Mouse (Mus musculus) heart, embryonic 11.5 days (tissue): ENCODE results near the gene Plekhj1. TPM values are rescaled to one million over a fixed set of nuclear protein-coding genes. Genes with fewer than 3 reads are reported as not detected.

Experiments
- ATAC-seq: fragments of 200-750 bp; cut with Nextera tagmentation; replicated peaks from 2 replicates; pipeline ENCODE4 v1.8.0; 2017; ENCODE audit warnings: moderate library complexity; ENCODE audit not compliant: insufficient number of reproducible peaks, low FRiP score, low TSS enrichment
- H3K27ac ChIP-seq: fragments of 300-500 bp; sonication (generic); 2 replicates; pipeline ENCODE4 v1.5.1; 2014; ENCODE audit warnings: mild to moderate bottlenecking, low read depth, low read length
- H3K27me3 ChIP-seq: fragments of 300-500 bp; sonication (generic); 2 replicates; pipeline ENCODE4 v1.6.1; 2014; ENCODE audit warnings: mild to moderate bottlenecking, low read length, mixed read lengths; ENCODE audit not compliant: control insufficient read depth, insufficient read depth
- H3K36me3 ChIP-seq: fragments of 300-500 bp; sonication (generic); 2 replicates; pipeline ENCODE4 v1.6.1; 2014; ENCODE audit warnings: mild to moderate bottlenecking, low read length, moderate library complexity, mixed read lengths; ENCODE audit not compliant: control insufficient read depth, insufficient read depth
- H3K4me1 ChIP-seq: fragments of 300-500 bp; sonication (generic); 2 replicates; pipeline ENCODE4 v1.6.1; 2014; ENCODE audit warnings: low read length; ENCODE audit not compliant: control insufficient read depth, insufficient read depth
- H3K4me2 ChIP-seq: fragments of 300-500 bp; sonication (generic); 2 replicates; pipeline ENCODE4 v1.6.1; 2014; ENCODE audit warnings: mild to moderate bottlenecking, moderate library complexity
- H3K4me3 ChIP-seq: fragments of 300-500 bp; sonication (generic); 2 replicates; pipeline ENCODE4 v1.5.1; 2014; ENCODE audit warnings: low read depth, low read length
- H3K9ac ChIP-seq: fragments of 300-500 bp; sonication (generic); 2 replicates; pipeline ENCODE4 v1.6.1; 2014; ENCODE audit warnings: mild to moderate bottlenecking, low read depth, low read length, moderate library complexity
- H3K9me3 ChIP-seq: fragments of 300-500 bp; sonication (generic); replicated peaks from 2 replicates; pipeline ENCODE4 v1.6.1; 2016; ENCODE audit warnings: low read length; ENCODE audit not compliant: control insufficient read depth
- WGBS: fragments of 180-500 bp; shearing (Covaris S2); extraction: QIAGEN DNeasy Blood & Tissue Kit; methylation state at CpG from one replicate; pipeline ENCODE4 v1.1.7; 2014; ENCODE audit not compliant: insufficient replicate concordance; 5-methylcytosine and 5-hydroxymethylcytosine counted together
- polyA plus RNA-seq: library from polyadenylated mRNA; unstranded; fragments of >200 nt; fragmentation: Nextera tagmentation; extraction: Ambion mirVana; gene quantifications from 2 replicates; pipeline ENCODE4 v1.2.1, GENCODE M21; 2014

The Plekhj1 gene
- polyA plus RNA-seq, 1 experiment from 2014 or later, result 97.7 TPM

GRCm38 (mm10) chr10:80810084-80810483, 11.7 kb upstream of the Plekhj1 start:
- WGBS, result 1% methylated on average over 18 of the region's 20 CpGs
- H3K27me3 ChIP-seq, result peaks cover 11% of the 10 kb centered on the region
- H3K4me2 ChIP-seq, result peak overlapping the region; percentile 60
- H3K36me3 ChIP-seq, result no peaks in the 10 kb centered on the region
- ATAC-seq, result no peak
- peak overlapping the region; percentile 27 for H3K4me3 ChIP-seq
- peaks cover 45% of the 10 kb centered on the region for H3K4me1 ChIP-seq
- peak overlapping the region; percentile 50; the same call in 1 of the 2 replicates for H3K9ac ChIP-seq
- 0 out of 2 replicates have a peak overlapping the region, but pooled peaks have one; percentile 50 for H3K27ac ChIP-seq
- no peaks in the 10 kb centered on the region for H3K9me3 ChIP-seq

GRCm38 (mm10) chr10:80808985-80809632, 10.7 kb upstream of the Plekhj1 start:
- H3K9me3 ChIP-seq, result no peaks in the 10 kb centered on the region
- H3K4me3 ChIP-seq, result peak overlapping the region; percentile 48
- peak overlapping the region; percentile 64 for H3K27ac ChIP-seq
- H3K4me2 ChIP-seq, result peak overlapping the region; percentile 96
- peaks cover 51% of the 10 kb centered on the region for H3K4me1 ChIP-seq
- no peak for ATAC-seq
- 8% methylated on average over 18 of the region's 18 CpGs for WGBS
- peak overlapping the region; percentile 63 for H3K9ac ChIP-seq
- H3K36me3 ChIP-seq, result peaks cover 3% of the 10 kb centered on the region; the same call in 1 of the 2 replicates
- peaks cover 11% of the 10 kb centered on the region for H3K27me3 ChIP-seq

GRCm38 (mm10) chr10:80808099-80808984, 9.9 kb upstream of the Plekhj1 start:
- Histone ChIP-seq H3K27ac (peak overlapping the region; percentile 64), H3K9ac (peak overlapping the region; percentile 63), H3K9me3 (no peaks in the 10 kb centered on the region), H3K4me3 (peak overlapping the region; percentile 48), H3K36me3 (peaks cover 10% of the 10 kb centered on the region), H3K27me3 (peaks cover 11% of the 10 kb centered on the region), H3K4me1 (peaks cover 51% of the 10 kb centered on the region), H3K4me2 (peak overlapping the region; percentile 96)
- ATAC-seq, result no peak
- WGBS, result 17% methylated on average over 40 of the region's 40 CpGs

GRCm38 (mm10) chr10:80807057-80807627, 8.7 kb upstream of the Plekhj1 start:
- H3K4me3 ChIP-seq, result peak overlapping the region; percentile 48
- peaks cover 11% of the 10 kb centered on the region for H3K27me3 ChIP-seq
- peak overlapping the region; percentile 73 for H3K9ac ChIP-seq
- peaks cover 16% of the 10 kb centered on the region for H3K36me3 ChIP-seq
- H3K4me1 ChIP-seq, result peaks cover 51% of the 10 kb centered on the region
- H3K27ac ChIP-seq, result peak overlapping the region; percentile 64
- ATAC-seq, result peak; percentile 13; the same call in 1 of the 2 replicates
- 1% methylated on average over 57 of the region's 58 CpGs for WGBS
- H3K4me2 ChIP-seq, result peak overlapping the region; percentile 96
- no peaks in the 10 kb centered on the region for H3K9me3 ChIP-seq

- no peaks in the 10 kb centered on the region for H3K9me3 ChIP-seq
- peaks cover 18% of the 10 kb centered on the region for H3K36me3 ChIP-seq
- H3K27me3 ChIP-seq, result peaks cover 11% of the 10 kb centered on the region
- H3K4me1 ChIP-seq, result peaks cover 51% of the 10 kb centered on the region
- H3K4me2 ChIP-seq, result peak overlapping the region; percentile 96
- peak overlapping the region; percentile 64 for H3K27ac ChIP-seq
- ATAC-seq, result no peak
- WGBS, result 44% methylated on average over 34 of the region's 34 CpGs
- H3K9ac ChIP-seq, result peak overlapping the region; percentile 73
- H3K4me3 ChIP-seq, result peak overlapping the region; percentile 48
These were observed 8.1 kb upstream of the Plekhj1 start for GRCm38 (mm10) chr10:80806341-80807056.

GRCm38 (mm10) chr10:80805925-80806324, 7.5 kb upstream of the Plekhj1 start:
- no peak overlapping the region for H3K9ac ChIP-seq
- H3K4me1 ChIP-seq, result peaks cover 51% of the 10 kb centered on the region
- no peaks in the 10 kb centered on the region for H3K9me3 ChIP-seq
- 18% methylated on average over 3 of the region's 3 CpGs for WGBS
- H3K4me3 ChIP-seq, result no peak overlapping the region
- H3K27me3 ChIP-seq, result peaks cover 11% of the 10 kb centered on the region
- H3K36me3 ChIP-seq, result peaks cover 18% of the 10 kb centered on the region
- H3K4me2 ChIP-seq, result no peak overlapping the region
- no peak; the same call in 1 of the 2 replicates for ATAC-seq
- H3K27ac ChIP-seq, result no peak overlapping the region

GRCm38 (mm10) chr10:80805322-80805721, 6.9 kb upstream of the Plekhj1 start:
- no peak overlapping the region for H3K9ac ChIP-seq
- H3K4me1 ChIP-seq, result peaks cover 49% of the 10 kb centered on the region
- H3K27ac ChIP-seq, result no peak overlapping the region
- H3K4me3 ChIP-seq, result no peak overlapping the region
- ATAC-seq, result no peak
- H3K36me3 ChIP-seq, result peaks cover 18% of the 10 kb centered on the region
- no peaks in the 10 kb centered on the region for H3K9me3 ChIP-seq
- 85% methylated on average over 5 of the region's 5 CpGs for WGBS
- H3K27me3 ChIP-seq, result peaks cover 11% of the 10 kb centered on the region
- no peak overlapping the region for H3K4me2 ChIP-seq

- no peak within 1 kb of the TSS for H3K27ac ChIP-seq
These were observed 6.5 kb upstream of the Plekhj1 start, which contains the start of gene Amh for GRCm38 (mm10) chr10:80804916-80805315. Gene Amh, plus strand, starts transcription at chr10:80805243.

More at GRCm38 (mm10) chr10:80804916-80805315, 6.5 kb upstream of the Plekhj1 start, which contains the start of gene Amh:
- Histone ChIP-seq H3K4me1 (peaks cover 48% of the 10 kb centered on the region), H3K4me3 (no peak within 1 kb of the TSS), H3K9me3 (no peaks in the 10 kb centered on the region), H3K4me2 (no peak within 1 kb of the TSS), H3K9ac (peak within 1 kb of the TSS; percentile 4; the same call in 1 of the 2 replicates), H3K36me3 (peaks cover 21% of the 10 kb centered on the region), H3K27me3 (peaks cover 11% of the 10 kb centered on the region)
- WGBS, result 61% methylated on average over 6 of the region's 6 CpGs
- ATAC-seq, result no peak
